Mouse (Mus musculus): ENCODE data around the gene Neurl4. TPM values are rescaled to one million over a fixed set of nuclear protein-coding genes. Genes with fewer than 3 reads are reported as not detected.

Gene Neurl4
- polyA plus RNA-seq, 1 experiment: 16.9 TPM

GRCm38 (mm10) chr11:69880853-69881603 is 19.8 kb upstream of the Neurl4 start, which contains the start of gene Kctd11:
TSS of gene Kctd11 (minus strand) at chr11:69881406.
- peak within 1 kb of the TSS; percentile 34 for H3K27ac ChIP-seq (ENCODE audit: insufficient read depth, low read depth, low read length)
- TF ChIP-seq POLR2A (IDR thresholded peaks at IDR 0.05; ENCODE audit: borderline replicate concordance, low read depth, low read length): no peak
- TF ChIP-seq CTCF (IDR thresholded peaks at IDR 0.05; ENCODE audit: low read depth, low read length): 0 out of 2 replicates have a peak, but pooled peaks have one; percentile 15
- H3K4me1 ChIP-seq (ENCODE audit: control insufficient read depth, insufficient read depth, low read length): peaks cover 11% of the 10 kb centered on the region
- H3K4me3 ChIP-seq (ENCODE audit: insufficient read depth, low read length): peak within 1 kb of the TSS; percentile 62

- Histone ChIP-seq H3K27ac (ENCODE audit: insufficient read depth, low read depth, low read length) (no peak overlapping the region), H3K4me1 (ENCODE audit: control insufficient read depth, insufficient read depth, low read length) (peaks cover 11% of the 10 kb centered on the region), H3K4me3 (ENCODE audit: insufficient read depth, low read length) (peak overlapping the region; percentile 62)
- TF ChIP-seq CTCF (IDR thresholded peaks at IDR 0.05; ENCODE audit: low read depth, low read length): no peak
- no peak for TF ChIP-seq POLR2A (IDR thresholded peaks at IDR 0.05; ENCODE audit: borderline replicate concordance, low read depth, low read length)
Measured at GRCm38 (mm10) chr11:69881787-69882670, 18.8 kb upstream of the Neurl4 start.

- no peak overlapping the region for H3K4me3 ChIP-seq (ENCODE audit: insufficient read depth, low read length)
- TF ChIP-seq CTCF (IDR thresholded peaks at IDR 0.05; ENCODE audit: low read depth, low read length) (peak; percentile 36), POLR2A (IDR thresholded peaks at IDR 0.05; ENCODE audit: borderline replicate concordance, low read depth, low read length) (no peak)
- H3K4me1 ChIP-seq (ENCODE audit: control insufficient read depth, insufficient read depth, low read length): peaks cover 11% of the 10 kb centered on the region
- H3K27ac ChIP-seq (ENCODE audit: insufficient read depth, low read depth, low read length): no peak overlapping the region
Measured at GRCm38 (mm10) chr11:69883066-69883465, 17.8 kb upstream of the Neurl4 start.

- Histone ChIP-seq H3K4me3 (ENCODE audit: insufficient read depth, low read length) (no peak overlapping the region), H3K4me1 (ENCODE audit: control insufficient read depth, insufficient read depth, low read length) (peaks cover 11% of the 10 kb centered on the region), H3K27ac (ENCODE audit: insufficient read depth, low read depth, low read length) (no peak overlapping the region)
- no peak for TF ChIP-seq POLR2A (IDR thresholded peaks at IDR 0.05; ENCODE audit: borderline replicate concordance, low read depth, low read length)
- TF ChIP-seq CTCF (IDR thresholded peaks at IDR 0.05; ENCODE audit: low read depth, low read length): no peak
Measured at GRCm38 (mm10) chr11:69883527-69884151, 17.2 kb upstream of the Neurl4 start.

GRCm38 (mm10) chr11:69884240-69884639 is 16.6 kb upstream of the Neurl4 start:
- TF ChIP-seq POLR2A (IDR thresholded peaks at IDR 0.05; ENCODE audit: borderline replicate concordance, low read depth, low read length) (no peak), CTCF (IDR thresholded peaks at IDR 0.05; ENCODE audit: low read depth, low read length) (no peak)
- Histone ChIP-seq H3K4me1 (ENCODE audit: control insufficient read depth, insufficient read depth, low read length) (peaks cover 11% of the 10 kb centered on the region), H3K4me3 (ENCODE audit: insufficient read depth, low read length) (no peak overlapping the region), H3K27ac (ENCODE audit: insufficient read depth, low read depth, low read length) (no peak overlapping the region)

- Histone ChIP-seq H3K4me3 (ENCODE audit: insufficient read depth, low read length) (no peak overlapping the region), H3K27ac (ENCODE audit: insufficient read depth, low read depth, low read length) (no peak overlapping the region), H3K4me1 (ENCODE audit: control insufficient read depth, insufficient read depth, low read length) (peaks cover 11% of the 10 kb centered on the region)
- TF ChIP-seq POLR2A (IDR thresholded peaks at IDR 0.05; ENCODE audit: borderline replicate concordance, low read depth, low read length) (no peak), CTCF (IDR thresholded peaks at IDR 0.05; ENCODE audit: low read depth, low read length) (no peak)
Measured at GRCm38 (mm10) chr11:69884663-69885062, 16.2 kb upstream of the Neurl4 start.

GRCm38 (mm10) chr11:69886907-69887635 is 13.8 kb upstream of the Neurl4 start:
- H3K4me3 ChIP-seq (ENCODE audit: insufficient read depth, low read length): no peak overlapping the region
- TF ChIP-seq POLR2A (IDR thresholded peaks at IDR 0.05; ENCODE audit: borderline replicate concordance, low read depth, low read length) (no peak), CTCF (IDR thresholded peaks at IDR 0.05; ENCODE audit: low read depth, low read length) (0 out of 2 replicates have a peak, but pooled peaks have one; percentile 6)
- H3K4me1 ChIP-seq (ENCODE audit: control insufficient read depth, insufficient read depth, low read length): peaks cover 8% of the 10 kb centered on the region
- H3K27ac ChIP-seq (ENCODE audit: insufficient read depth, low read depth, low read length): no peak overlapping the region

GRCm38 (mm10) chr11:69891482-69891881 is 9.4 kb upstream of the Neurl4 start:
- H3K4me3 ChIP-seq (ENCODE audit: insufficient read depth, low read length): no peak overlapping the region
- H3K4me1 ChIP-seq (ENCODE audit: control insufficient read depth, insufficient read depth, low read length): peaks cover 8% of the 10 kb centered on the region
- TF ChIP-seq POLR2A (IDR thresholded peaks at IDR 0.05; ENCODE audit: borderline replicate concordance, low read depth, low read length) (no peak), CTCF (IDR thresholded peaks at IDR 0.05; ENCODE audit: low read depth, low read length) (no peak)
- H3K27ac ChIP-seq (ENCODE audit: insufficient read depth, low read depth, low read length): no peak overlapping the region

- Histone ChIP-seq H3K4me1 (ENCODE audit: control insufficient read depth, insufficient read depth, low read length) (peaks cover 8% of the 10 kb centered on the region), H3K4me3 (ENCODE audit: insufficient read depth, low read length) (no peak overlapping the region), H3K27ac (ENCODE audit: insufficient read depth, low read depth, low read length) (no peak overlapping the region)
- TF ChIP-seq POLR2A (IDR thresholded peaks at IDR 0.05; ENCODE audit: borderline replicate concordance, low read depth, low read length) (no peak), CTCF (IDR thresholded peaks at IDR 0.05; ENCODE audit: low read depth, low read length) (no peak)
Measured at GRCm38 (mm10) chr11:69894671-69895070, 6.2 kb upstream of the Neurl4 start.
